Comparison of ENCODE assay signal across 23 mouse cellular contexts in the genomic region with DNA sequence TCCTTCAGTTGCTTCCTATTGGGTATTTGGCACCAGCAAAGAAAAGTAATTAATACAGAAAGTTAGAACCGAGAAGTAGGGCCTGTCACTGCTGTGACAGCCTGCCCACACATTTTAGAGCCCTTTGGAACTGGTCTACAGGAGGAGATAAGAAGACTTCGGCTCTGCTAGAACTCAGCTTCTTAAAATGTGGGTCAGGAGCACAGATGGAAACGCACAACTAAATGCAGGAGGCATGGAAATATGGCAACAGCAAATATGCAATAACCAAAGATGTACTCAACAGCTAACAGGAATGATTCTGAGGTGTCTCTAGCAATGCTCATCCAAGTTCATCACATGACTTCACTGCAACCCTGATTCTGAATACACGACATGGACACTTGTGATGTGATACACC. TPM values are rescaled to one million over a fixed set of nuclear protein-coding genes. Genes with fewer than 3 reads are reported as not detected.
DNase-seq lines count a peak whose midpoint lies in the region; ATAC-seq and TF ChIP-seq lines count a peak whose summit lies in the region.
"Had no signal": no experiment of that assay in that cellular context is flagged by ENCODE, and none has a peak within 500 bp of the region (broad histone marks: within the 10 kb centered on the region; RNA-seq: fewer than 3 reads in every experiment).

No protein-coding gene starts in this region.

- peak overlapping the region; percentile 57 for H3K4me3 ChIP-seq in megakaryocyte, embryonic 14.5 days (replicated peaks)
- H3K4me3 ChIP-seq in MEL (ENCODE audit: control insufficient read depth in 1 of 2, insufficient read depth in 1 of 2, low read depth in 2 of 2, low read length in 2 of 2): 0 out of 4 replicates have a peak overlapping the region, but pooled peaks of 1 of the 2 experiments have one; percentile 5
- H3K4me3 ChIP-seq: embryonic facial prominence, embryonic 10.5 days; embryonic facial prominence, embryonic 12.5 days; forebrain, embryonic 13.5 days; forebrain, embryonic 15.5 days had no signal

- TF ChIP-seq RAD21 in MEL (IDR thresholded peaks at IDR 0.05; ENCODE audit: low read depth, low read length): no peak

- intact Hi-C loops in gastrocnemius, postnatal 36 days (cut with DNase I): no loop called here

- no peak for TF ChIP-seq EP300 in MEL (IDR thresholded peaks at IDR 0.05; ENCODE audit: low read depth in 1 of 2, low read length in 2 of 2)

- H3K36me3 ChIP-seq in megakaryocyte, embryonic 14.5 days (replicated peaks; ENCODE audit: low read length): peaks cover 13% of the 10 kb centered on the region
- H3K36me3 ChIP-seq in MEL (ENCODE audit: control insufficient read depth in 1 of 2, insufficient read depth in 2 of 2, low read length in 2 of 2): peaks cover 0 to 33% of the 10 kb centered on the region in 2 experiments; a peak in 2 of 4 replicates
- H3K36me3 ChIP-seq: embryonic facial prominence, embryonic 12.5 days; forebrain, embryonic 15.5 days had no signal

- no peaks in the 10 kb centered on the region for H3K9me3 ChIP-seq in megakaryocyte, embryonic 14.5 days
- no peaks in the 10 kb centered on the region for H3K9me3 ChIP-seq in MEL (replicated peaks; ENCODE audit: insufficient read depth, low read length)
- H3K9me3 ChIP-seq: embryonic facial prominence, embryonic 10.5 days; embryonic facial prominence, embryonic 12.5 days; forebrain, embryonic 13.5 days; forebrain, embryonic 15.5 days had no signal

- peak; percentile 82 for ATAC-seq in frontal cortex, adult (ENCODE audit: low TSS enrichment)
- no peak for ATAC-seq in megakaryocyte, adult 5-6 weeks (ENCODE audit: poor library complexity, severe bottlenecking)
- no peak for ATAC-seq in granulocyte monocyte progenitor cell, adult 5-6 weeks (replicated peaks; ENCODE audit: poor library complexity, severe bottlenecking)
- ATAC-seq: activated CD4-positive, CD25-positive, alpha-beta regulatory T cell, adult 4 months; forebrain, embryonic 13.5 days; forebrain, embryonic 15.5 days; Patski had no signal

- no peak for DNase-seq in frontal cortex, postnatal 14 days (ENCODE audit: low spot score in 2 of 2)
- DNase-seq in MEL (ENCODE audit: low read depth, low spot score): peak; percentile 41
- peak; percentile 69 for DNase-seq in brain, adult 2 months (ENCODE audit: low read depth, low spot score)
- no peak for DNase-seq in gastrocnemius, postnatal 36 days
- DNase-seq: adrenal gland, adult 8-10 months; adrenal gland, postnatal 14 days; adrenal gland, postnatal 36 days; cerebellum, adult 11 months; cerebellum, adult 18-20 months; cerebellum, adult 8-10 months; cerebellum, adult 9-11 months; cerebellum, postnatal 14 days; cerebellum, postnatal 36 days had no signal

- H3K27me3 ChIP-seq in megakaryocyte, embryonic 14.5 days (replicated peaks): no peaks in the 10 kb centered on the region
- no peaks in the 10 kb centered on the region for H3K27me3 ChIP-seq in MEL (ENCODE audit: control insufficient read depth in 1 of 2, insufficient read depth in 2 of 2, low read length in 2 of 2)
- H3K27me3 ChIP-seq: embryonic facial prominence, embryonic 12.5 days; forebrain, embryonic 13.5 days; forebrain, embryonic 15.5 days; Patski had no signal

- peaks cover 56% of the 10 kb centered on the region for H3K79me2 ChIP-seq in MEL (ENCODE audit: control insufficient read depth, insufficient read depth, low read length, poor library complexity)

- H3K4me1 ChIP-seq in megakaryocyte, embryonic 14.5 days: peaks cover 38% of the 10 kb centered on the region
- peaks cover 6 to 17% of the 10 kb centered on the region in 2 experiments for H3K4me1 ChIP-seq in MEL (ENCODE audit: control insufficient read depth in 1 of 2, insufficient read depth in 2 of 2, low read length in 2 of 2)
- H3K4me1 ChIP-seq: embryonic facial prominence, embryonic 12.5 days; forebrain, embryonic 15.5 days had no signal

- no peak for TF ChIP-seq CTCF in MEL (IDR thresholded peaks at IDR 0.05 in 2 of 3, conservative IDR thresholded peaks at IDR 0.05 in 1 of 3; ENCODE audit: control insufficient read depth in 1 of 3, insufficient read depth in 1 of 3, low read depth in 2 of 3, low read length in 3 of 3, poor library complexity in 1 of 3, severe bottlenecking in 1 of 3)

- 0 out of 2 replicates have a peak overlapping the region, but pooled peaks have one; percentile 10 for H3K27ac ChIP-seq in MEL (ENCODE audit: control insufficient read depth, low read depth, low read length)
- H3K27ac ChIP-seq: embryonic facial prominence, embryonic 10.5 days; embryonic facial prominence, embryonic 12.5 days; forebrain, embryonic 13.5 days; forebrain, embryonic 15.5 days had no signal

- no peak for TF ChIP-seq POLR2A in MEL (IDR thresholded peaks at IDR 0.05; ENCODE audit: control insufficient read depth in 1 of 2, insufficient read depth in 1 of 2, low read depth in 1 of 2, low read length in 2 of 2, poor library complexity in 1 of 2)

- peak overlapping the region; percentile 26; the same call in 1 of the 2 replicates for H3K9ac ChIP-seq in MEL (ENCODE audit: control insufficient read depth, low read depth, low read length, poor library complexity, severe bottlenecking)
- H3K9ac ChIP-seq: embryonic facial prominence, embryonic 12.5 days; forebrain, embryonic 13.5 days; forebrain, embryonic 15.5 days had no signal

TF ChIP-seq in MEL, 35 proteins besides CTCF, POLR2A, EP300 and RAD21:
- 0 out of 2 replicates have a peak, but pooled peaks have one; percentile 20 for TF ChIP-seq MAX (IDR thresholded peaks at IDR 0.05; ENCODE audit: low read length)
- 0 out of 2 replicates have a peak, but pooled peaks have one; percentile 37 for TF ChIP-seq USF1 (IDR thresholded peaks at IDR 0.05; ENCODE audit: low read depth, low read length)
- TF ChIP-seq SMC3 (IDR thresholded peaks at IDR 0.05; ENCODE audit: low read depth, low read length): no peak
- no peak for TF ChIP-seq ELF1 (IDR thresholded peaks at IDR 0.05; ENCODE audit: low read depth, low read length)
- no peak for TF ChIP-seq NRF1 (IDR thresholded peaks at IDR 0.05; ENCODE audit: insufficient read depth, low read depth, low read length, poor library complexity, severe bottlenecking)
- 0 out of 2 replicates have a peak, but pooled peaks have one; percentile 13 for TF ChIP-seq GATA1 (IDR thresholded peaks at IDR 0.05; ENCODE audit: low read depth, low read length)
- TF ChIP-seq SIN3A (IDR thresholded peaks at IDR 0.05; ENCODE audit: low read length): no peak; the same call in 1 of the 2 replicates
- TF ChIP-seq MAFK (IDR thresholded peaks at IDR 0.05; ENCODE audit: borderline replicate concordance, low read depth, low read length): no peak
- no peak for TF ChIP-seq HCFC1 (IDR thresholded peaks at IDR 0.05; ENCODE audit: low read depth, low read length)
- TF ChIP-seq NELFE (IDR thresholded peaks at IDR 0.05; ENCODE audit: low read depth, low read length): no peak
- TF ChIP-seq CHD2 (IDR thresholded peaks at IDR 0.05; ENCODE audit: low read length): no peak

RNA-seq across cellular contexts. Expression of gene Man1a2, which starts 10.2 kb away (rescaled TPM):
- polyA plus RNA-seq in megakaryocyte, embryonic 14.5 days (2012; ENCODE audit: insufficient read depth, low replicate concordance): 20.6 and 43.4 TPM in 2 replicates
- total RNA-seq in megakaryocyte, adult 5-6 weeks (2015): 14.8 and 16.2 TPM in 2 replicates
- 40.0 and 47.9 TPM in 2 replicates for total RNA-seq in megakaryocyte, adult 5-6 weeks (2017)
- 33.2 and 33.3 TPM in 2 replicates for total RNA-seq in MEL (2012; rRNA removed)
- 100 to 1,000 TPM in 1 of 2 experiments, 10 to 100 TPM in 1; 27.1 to 261 TPM for polyA plus RNA-seq in MEL (2012; ENCODE audit: insufficient read depth in 1 of 2, insufficient read length in 2 of 2, low read depth in 1 of 2, low replicate concordance in 2 of 2, missing spikeins in 1 of 2)
- 15.2 and 17.7 TPM in 2 replicates for total RNA-seq in granulocyte monocyte progenitor cell, adult 5-6 weeks (2014; fragmentation: Nextera tagmentation)
- 64.0 and 68.5 TPM in 2 replicates for total RNA-seq in granulocyte monocyte progenitor cell, adult 5-6 weeks (2017)
- total RNA-seq in gastrocnemius, postnatal 36 days (2021): 10 to 100 TPM; 23.4 to 23.6 TPM

Comparison
In these comparisons a context has a peak if more than half of its experiments do, and no peak if none do; other contexts are left out.
1. DNase-seq: peak in MEL (single experiment) and brain, adult 2 months (single experiment); none in frontal cortex, postnatal 14 days (0 of 2) and gastrocnemius, postnatal 36 days (0 of 2).